Mouse (Mus musculus) liver, postnatal 0 days (tissue): Measurements from ENCODE around the gene Ddb2.

Source experiments
- CTCF ChIP-seq: sonication (generic); IDR thresholded peaks from 2 replicates; pipeline ENCODE4 v1.5.1; 2016; ENCODE audit warnings: antibody characterized with exemption, low read depth
- EP300 ChIP-seq: IDR thresholded peaks from 2 replicates; pipeline ENCODE4 v1.6.1; 2016; ENCODE audit warnings: antibody characterized with exemption, low read depth, mild to moderate bottlenecking

- TF ChIP-seq CTCF (no peak), EP300 (no peak)
Measured at GRCm38 (mm10) chr2:91206254-91206775, 30.5 kb downstream of the Ddb2 start.
